Mouse (Mus musculus) liver, embryonic 15.5 days (tissue): ENCODE measurements around the gene Gm3417. TPM values are rescaled to one million over a fixed set of nuclear protein-coding genes. Genes with fewer than 3 reads are reported as not detected.
A peak's percentile ranks its signal among the peaks of the same experiment; 100 is the strongest.
"Not testable (repeated sequence)": the region's sequence is repeated elsewhere in the genome, so short reads cannot be mapped to it uniquely, and the experiment has no call there.

Experiments used
- ATAC-seq: fragments of 200-750 bp; cut with Nextera tagmentation; 2 replicates; pipeline ENCODE4 v1.8.0; 2017; ENCODE audit warnings: moderate number of reproducible peaks, mild to moderate bottlenecking, moderate library complexity; ENCODE audit not compliant: insufficient read depth
- H3K27ac ChIP-seq: fragments of 300-500 bp; sonication (generic); replicated peaks from 2 replicates; pipeline ENCODE4 v1.5.1; 2015; ENCODE audit warnings: mild to moderate bottlenecking, inconsistent platforms
- H3K27me3 ChIP-seq: fragments of 300-500 bp; sonication (generic); 2 replicates; pipeline ENCODE4 v1.6.1; 2015; ENCODE audit warnings: mild to moderate bottlenecking, inconsistent platforms
- H3K36me3 ChIP-seq: fragments of 300-500 bp; sonication (generic); replicated peaks from 2 replicates; pipeline ENCODE4 v1.6.1; 2015; ENCODE audit warnings: moderate library complexity, mild to moderate bottlenecking, inconsistent platforms
- H3K4me1 ChIP-seq: fragments of 300-500 bp; sonication (generic); replicated peaks from 2 replicates; pipeline ENCODE4 v1.6.1; 2015; ENCODE audit warnings: inconsistent platforms
- H3K4me2 ChIP-seq: fragments of 300-500 bp; sonication (generic); 2 replicates; pipeline ENCODE4 v1.6.1; 2015; ENCODE audit warnings: moderate library complexity, mild to moderate bottlenecking, inconsistent platforms
- H3K4me3 ChIP-seq: fragments of 300-500 bp; sonication (generic); replicated peaks from 2 replicates; pipeline ENCODE4 v1.5.1; 2015; ENCODE audit warnings: mild to moderate bottlenecking, inconsistent platforms
- H3K9ac ChIP-seq: fragments of 300-500 bp; sonication (generic); 2 replicates; pipeline ENCODE4 v1.6.1; 2015; ENCODE audit warnings: moderate library complexity, mild to moderate bottlenecking, inconsistent platforms
- H3K9me3 ChIP-seq: fragments of 300-500 bp; sonication (generic); replicated peaks from 2 replicates; pipeline ENCODE4 v1.6.1; 2016; ENCODE audit warnings: inconsistent platforms
- WGBS: fragments of 180-500 bp; shearing (Covaris S2); methylation state at CpG from one replicate; pipeline ENCODE4 v1.1.7; 2015; ENCODE audit warnings: mixed read lengths; ENCODE audit not compliant: insufficient replicate concordance; 5-methylcytosine and 5-hydroxymethylcytosine counted together
- polyA plus RNA-seq: library from polyadenylated mRNA; unstranded; fragments of >200 nt; fragmentation: Nextera tagmentation; extraction: Ambion mirVana; gene quantifications from 2 replicates; pipeline ENCODE4 v1.2.1, GENCODE M21; 2015

The Gm3417 gene
- polyA plus RNA-seq, 1 experiment from 2014 or later: 0.91 TPM

GRCm38 (mm10) chr17:14949161-14949827 lies 29.3 kb downstream of the Gm3417 start:
- H3K4me2 ChIP-seq: no peak overlapping the region
- H3K36me3 ChIP-seq: peaks cover 81% of the 10 kb centered on the region
- H3K27me3 ChIP-seq: no peaks in the 10 kb centered on the region
- no peak overlapping the region for H3K9ac ChIP-seq
- no peak overlapping the region for H3K27ac ChIP-seq
- peaks cover 20% of the 10 kb centered on the region for H3K4me1 ChIP-seq
- no peak for ATAC-seq
- H3K9me3 ChIP-seq: no peaks in the 10 kb centered on the region
- H3K4me3 ChIP-seq: no peak overlapping the region
- WGBS: 75% methylated on average over 7 of the region's 7 CpGs

GRCm38 (mm10) chr17:14944551-14944950 lies 34.0 kb downstream of the Gm3417 start:
- Histone ChIP-seq H3K27ac (no peak overlapping the region), H3K4me2 (peak overlapping the region; percentile 96), H3K9ac (no peak overlapping the region), H3K9me3 (no peaks in the 10 kb centered on the region), H3K4me1 (peaks cover 27% of the 10 kb centered on the region), H3K36me3 (peaks cover 37% of the 10 kb centered on the region), H3K27me3 (no peaks in the 10 kb centered on the region), H3K4me3 (peak overlapping the region; percentile 77; the same call in 1 of the 2 replicates)
- ATAC-seq: no peak
- WGBS: 89% methylated on average over 1 of the region's 1 CpGs

GRCm38 (mm10) chr17:14943729-14944059 lies 34.9 kb downstream of the Gm3417 start:
- Histone ChIP-seq H3K9me3 (no peaks in the 10 kb centered on the region), H3K4me3 (peak overlapping the region; percentile 77), H3K4me2 (peak overlapping the region; percentile 96), H3K27me3 (no peaks in the 10 kb centered on the region), H3K36me3 (peaks cover 30% of the 10 kb centered on the region), H3K9ac (peak overlapping the region; percentile 82), H3K27ac (peak overlapping the region; percentile 81), H3K4me1 (peaks cover 27% of the 10 kb centered on the region)
- peak; percentile 1; the same call in 1 of the 2 replicates for ATAC-seq
- 10% methylated on average over 16 of the region's 16 CpGs for WGBS

- no peaks in the 10 kb centered on the region for H3K9me3 ChIP-seq
- H3K4me3 ChIP-seq: peak within 1 kb of the TSS; percentile 77
- under 1% methylated on average over 54 of the region's 54 CpGs for WGBS
- peak; percentile 96 for ATAC-seq
- H3K4me1 ChIP-seq: peaks cover 27% of the 10 kb centered on the region
- H3K36me3 ChIP-seq: peaks cover 25% of the 10 kb centered on the region
- peak within 1 kb of the TSS; percentile 82 for H3K9ac ChIP-seq
- H3K27ac ChIP-seq: peak within 1 kb of the TSS; percentile 81
- H3K4me2 ChIP-seq: peak within 1 kb of the TSS; percentile 96
- H3K27me3 ChIP-seq: no peaks in the 10 kb centered on the region
Observed at GRCm38 (mm10) chr17:14943009-14943728, 35.4 kb downstream of the Gm3417 start, which contains the start of the genes Wdr27 and 1600012H06Rik. Gene Wdr27 (minus strand): TSS chr17:14943158. Gene 1600012H06Rik (plus strand): TSS chr17:14943184.

- Histone ChIP-seq H3K4me3 (peak overlapping the region; percentile 77), H3K36me3 (peaks cover 22% of the 10 kb centered on the region), H3K4me2 (peak overlapping the region; percentile 96), H3K4me1 (peaks cover 27% of the 10 kb centered on the region)
- WGBS: 63% methylated on average over 6 of the region's 6 CpGs
- not testable (repeated sequence) for H3K27ac ChIP-seq, ATAC-seq, H3K27me3 ChIP-seq, H3K9me3 ChIP-seq, H3K9ac ChIP-seq
Observed at GRCm38 (mm10) chr17:14942181-14942580, 36.4 kb downstream of the Gm3417 start.

- ATAC-seq: no peak
- Histone ChIP-seq H3K27ac (no peak overlapping the region), H3K4me3 (no peak overlapping the region), H3K4me2 (no peak overlapping the region), H3K27me3 (no peaks in the 10 kb centered on the region), H3K4me1 (no peaks in the 10 kb centered on the region), H3K9ac (no peak overlapping the region), H3K36me3 (no peaks in the 10 kb centered on the region), H3K9me3 (no peaks in the 10 kb centered on the region)
- WGBS: 58% methylated on average over 5 of the region's 5 CpGs
Observed at GRCm38 (mm10) chr17:14935841-14936605, 42.6 kb downstream of the Gm3417 start.

- not testable (repeated sequence) for H3K9me3 ChIP-seq, H3K4me2 ChIP-seq, H3K4me3 ChIP-seq, ATAC-seq, H3K27me3 ChIP-seq, H3K9ac ChIP-seq, H3K4me1 ChIP-seq, H3K27ac ChIP-seq, H3K36me3 ChIP-seq
- 66% methylated on average over 14 of the region's 14 CpGs for WGBS
Observed at GRCm38 (mm10) chr17:14935280-14935679, 43.3 kb downstream of the Gm3417 start.

GRCm38 (mm10) chr17:14931469-14931868 lies 47.1 kb downstream of the Gm3417 start:
- Histone ChIP-seq H3K9me3 (no peaks in the 10 kb centered on the region), H3K27ac (no peak overlapping the region), H3K4me3 (no peak overlapping the region), H3K4me2 (no peak overlapping the region), H3K36me3 (no peaks in the 10 kb centered on the region), H3K4me1 (no peaks in the 10 kb centered on the region), H3K9ac (no peak overlapping the region), H3K27me3 (no peaks in the 10 kb centered on the region)
- WGBS: 48% methylated on average over 5 of the region's 5 CpGs
- ATAC-seq: no peak

GRCm38 (mm10) chr17:14930697-14931096 lies 47.9 kb downstream of the Gm3417 start:
- Histone ChIP-seq H3K4me1 (no peaks in the 10 kb centered on the region), H3K9ac (no peak overlapping the region), H3K4me2 (no peak overlapping the region), H3K4me3 (no peak overlapping the region), H3K36me3 (no peaks in the 10 kb centered on the region), H3K9me3 (no peaks in the 10 kb centered on the region), H3K27me3 (no peaks in the 10 kb centered on the region), H3K27ac (no peak overlapping the region)
- ATAC-seq: no peak
- WGBS: 29% methylated on average over 7 of the region's 7 CpGs

GRCm38 (mm10) chr17:14928631-14929030 lies 50.0 kb downstream of the Gm3417 start:
- Histone ChIP-seq H3K36me3 (no peaks in the 10 kb centered on the region), H3K4me2 (no peak overlapping the region), H3K9me3 (no peaks in the 10 kb centered on the region), H3K4me1 (no peaks in the 10 kb centered on the region), H3K9ac (no peak overlapping the region), H3K27ac (no peak overlapping the region), H3K27me3 (no peaks in the 10 kb centered on the region), H3K4me3 (no peak overlapping the region)
- ATAC-seq: no peak
- 67% methylated on average over 5 of the region's 5 CpGs for WGBS

GRCm38 (mm10) chr17:14927644-14928218 lies 50.9 kb downstream of the Gm3417 start:
- Histone ChIP-seq H3K36me3 (no peaks in the 10 kb centered on the region), H3K9me3 (no peaks in the 10 kb centered on the region), H3K27me3 (no peaks in the 10 kb centered on the region), H3K4me3 (no peak overlapping the region), H3K4me1 (no peaks in the 10 kb centered on the region), H3K27ac (no peak overlapping the region), H3K9ac (no peak overlapping the region), H3K4me2 (no peak overlapping the region)
- no peak for ATAC-seq
- WGBS: 67% methylated on average over 8 of the region's 8 CpGs
